Mouse (Mus musculus) heart, postnatal 14 days (tissue): ENCODE results near the gene Cchcr1. TPM values are rescaled to one million over a fixed set of nuclear protein-coding genes. Genes with fewer than 3 reads are reported as not detected.

Experiments
- DNase-seq, 2 experiments: peaks; one replicate each; pipeline ENCODE4 v3.0.0; 2021 to 2022
- intact Hi-C: fragments of 180-260 bp; cut with DNase I; formaldehyde crosslinking; loops from one replicate; pipeline ENCODE4 v1.15.1; 2025
- total RNA-seq, 2 experiments: library from RNA; stranded (reverse); gene quantifications; 2 replicates each; pipeline ENCODE4 v1.2.3; 2021

Gene Cchcr1
- total RNA-seq, 2 experiments from 2014 or later = 4.2 to 4.3 TPM

DNA sequence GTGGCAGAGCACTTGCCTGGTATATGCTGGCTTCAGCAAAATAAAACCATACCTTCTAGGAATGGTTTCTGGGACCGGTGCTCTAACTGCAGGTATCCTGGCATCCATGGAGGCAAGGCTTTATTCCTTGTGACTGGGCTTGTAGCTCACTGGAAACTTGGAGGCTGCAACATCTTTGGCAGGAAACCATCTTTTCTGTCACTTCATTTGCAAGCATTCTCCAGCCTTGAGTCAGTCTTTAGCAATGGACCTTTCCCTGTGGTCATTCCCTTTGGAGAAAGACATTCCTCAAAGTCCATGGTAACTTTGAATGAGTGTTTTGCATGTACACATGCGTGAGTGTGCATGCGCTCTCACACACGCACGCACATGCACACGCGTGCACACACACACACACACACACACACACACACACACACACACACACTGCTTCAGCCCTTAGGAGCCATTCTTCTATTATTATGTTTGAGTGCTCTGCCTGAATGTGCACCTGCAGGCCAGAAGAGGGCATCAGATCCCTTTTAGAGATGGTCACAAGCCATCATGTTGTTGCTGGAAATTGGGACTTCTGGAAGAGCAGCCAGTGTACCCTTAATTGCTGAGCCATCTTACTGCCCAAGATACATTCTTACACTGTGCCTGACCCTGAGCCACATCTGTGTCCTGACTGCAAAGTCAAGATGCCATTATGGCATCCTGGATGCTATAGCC, 3.8 kb upstream of the Cchcr1 start:
- DNase-seq = no peak
- intact Hi-C loops = loop anchor here (2.0 kb wide), 1 partner anchor 20 kb away; the partner anchor contains the start of gene Psors1c2

DNA sequence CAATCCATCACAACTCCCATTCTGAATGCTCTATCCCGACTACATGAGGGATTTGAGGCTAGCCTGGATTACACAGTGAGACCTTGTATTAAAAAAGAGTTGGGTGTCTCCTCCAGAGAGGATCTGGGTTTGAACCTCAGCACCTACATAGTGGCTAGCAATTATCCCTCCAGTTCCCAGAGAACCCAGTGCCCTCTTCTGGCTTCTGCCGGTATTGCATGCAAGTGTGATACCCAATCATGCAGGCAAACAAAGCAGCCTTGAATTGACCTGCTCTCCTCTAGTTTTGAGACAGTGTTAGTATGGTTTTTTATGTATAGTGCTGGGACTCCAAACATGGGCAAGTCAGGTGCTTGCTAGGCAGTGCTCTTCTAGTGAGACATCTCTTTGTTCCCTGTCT, 3.0 kb upstream of the Cchcr1 start:
- peak; percentile 75 to 86 for DNase-seq
- intact Hi-C loops = loop anchor here (2.0 kb wide), 1 partner anchor 19 kb away; the partner anchor contains the start of gene Psors1c2

DNA sequence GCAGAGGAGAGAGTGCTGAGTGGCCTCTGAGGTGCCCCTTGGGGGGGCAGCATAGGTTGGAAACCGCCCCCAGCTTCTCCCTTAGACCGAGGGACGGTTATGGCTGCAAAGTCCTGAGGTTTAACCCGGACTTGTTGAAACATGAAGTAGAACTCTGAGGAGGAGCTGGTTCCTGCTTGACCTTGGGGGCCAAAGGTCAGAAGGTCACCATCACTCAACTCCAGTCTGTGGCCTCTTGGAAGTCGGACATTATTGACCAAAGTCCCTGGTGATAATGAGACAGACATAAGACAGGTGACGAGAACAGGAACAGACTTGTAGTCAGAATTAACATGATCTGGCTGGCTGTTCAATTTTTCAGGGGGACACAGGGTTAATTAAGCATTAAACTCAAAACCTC, 2.1 kb upstream of the Cchcr1 start:
- intact Hi-C loops = no loop called here
- DNase-seq = no peak

DNA sequence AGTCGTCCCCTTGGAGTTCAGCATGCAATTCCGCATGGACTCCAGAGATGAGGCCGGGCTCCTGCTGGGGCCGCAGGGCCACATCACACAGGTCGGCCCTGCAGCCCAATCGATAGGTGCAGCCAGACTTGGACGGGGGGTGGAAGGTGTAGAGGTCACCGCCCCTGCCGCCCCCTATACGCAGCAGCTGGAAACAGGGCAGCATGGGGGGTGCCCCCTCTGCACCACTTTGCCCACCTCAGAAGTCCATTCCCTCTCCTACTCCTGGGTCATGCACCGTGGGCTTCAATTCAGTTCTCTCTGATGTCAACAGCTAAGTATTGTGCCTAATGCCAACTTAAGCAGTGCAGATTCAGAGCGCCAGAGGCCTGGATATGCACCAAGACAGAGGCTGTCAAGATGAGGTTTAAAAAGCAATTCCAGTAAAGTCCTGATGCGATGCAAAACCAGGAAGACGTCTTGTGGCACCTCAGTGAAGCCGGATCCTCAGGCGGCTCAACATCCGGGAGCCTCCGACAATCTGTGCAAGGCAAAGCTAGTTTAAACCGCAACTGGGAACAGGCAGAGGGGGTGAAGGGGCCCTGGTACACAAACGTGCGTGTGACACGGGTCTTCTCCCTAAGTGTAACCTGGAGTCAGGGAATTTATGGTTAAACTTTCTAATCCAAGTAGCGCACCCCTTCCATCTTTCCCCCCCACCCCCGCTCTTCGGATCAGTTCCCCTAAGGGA, 824 bp upstream of the Cchcr1 start:
- DNase-seq = peak in 1 of 2 experiments; percentile 44
- intact Hi-C loops = no loop called here

DNA sequence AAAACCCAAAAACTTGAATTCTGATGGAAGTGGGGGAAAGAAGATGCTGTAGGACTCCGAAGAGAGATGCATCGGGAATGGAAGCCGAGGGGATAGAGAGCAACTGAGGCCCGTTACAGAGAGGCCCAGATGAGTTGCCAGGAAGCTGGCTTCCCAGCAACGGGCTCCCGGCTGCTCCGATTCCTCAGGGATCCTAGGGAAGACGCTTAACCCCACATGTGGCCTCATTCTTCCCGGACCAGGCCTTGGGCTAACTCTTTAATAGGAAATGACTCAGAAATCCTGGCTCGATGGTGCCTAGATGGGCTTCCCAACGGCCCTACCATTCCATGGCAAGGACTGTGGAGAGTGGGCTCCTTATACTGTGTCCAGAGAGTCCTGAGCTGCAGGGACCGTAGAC, 626 bp downstream of the Cchcr1 start:
- DNase-seq = no peak
- intact Hi-C loops = no loop called here

DNA sequence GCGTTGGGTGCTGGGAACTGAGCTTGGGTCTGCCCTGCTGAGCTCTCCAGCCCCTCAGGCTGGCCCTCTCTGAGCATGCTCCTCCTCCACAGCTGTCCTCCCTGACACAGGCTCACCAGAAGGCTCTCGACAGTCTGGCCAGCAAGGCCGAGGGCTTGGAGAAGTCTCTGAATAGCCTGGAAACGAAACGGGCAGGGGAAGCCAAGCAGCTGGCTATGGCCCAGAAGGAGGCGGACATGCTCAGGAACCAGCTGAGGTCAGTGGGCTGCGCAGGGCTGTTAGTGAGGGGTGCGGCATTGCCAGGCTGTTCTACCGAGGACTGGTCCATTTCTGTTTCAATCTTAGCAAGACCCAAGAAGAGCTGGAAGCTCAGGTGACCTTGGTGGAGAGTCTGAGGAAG, 7.5 kb downstream of the Cchcr1 start:
- intact Hi-C loops = no loop called here
- DNase-seq = no peak

DNA sequence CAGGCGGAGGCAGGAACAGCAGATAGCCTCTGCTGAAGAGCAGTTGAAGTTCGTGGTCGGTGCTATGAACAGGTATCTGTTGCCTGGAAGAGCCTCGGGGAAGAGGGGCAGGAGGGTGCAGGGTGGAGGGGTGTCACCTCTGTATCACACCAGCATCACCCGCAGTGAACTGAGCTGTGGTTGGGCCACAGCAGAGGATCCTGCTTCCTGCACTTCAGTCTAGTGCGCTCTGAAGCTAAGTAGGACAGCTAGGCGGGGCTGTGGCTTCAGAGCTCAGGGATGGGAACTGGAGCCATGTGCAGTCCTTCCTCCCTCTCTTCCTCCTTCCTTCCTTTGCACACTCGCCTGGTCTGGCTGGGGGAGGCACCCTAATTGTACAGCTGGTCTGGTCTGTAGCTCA, 9.7 kb downstream of the Cchcr1 start:
- intact Hi-C loops = no loop called here
- DNase-seq = no peak

DNA sequence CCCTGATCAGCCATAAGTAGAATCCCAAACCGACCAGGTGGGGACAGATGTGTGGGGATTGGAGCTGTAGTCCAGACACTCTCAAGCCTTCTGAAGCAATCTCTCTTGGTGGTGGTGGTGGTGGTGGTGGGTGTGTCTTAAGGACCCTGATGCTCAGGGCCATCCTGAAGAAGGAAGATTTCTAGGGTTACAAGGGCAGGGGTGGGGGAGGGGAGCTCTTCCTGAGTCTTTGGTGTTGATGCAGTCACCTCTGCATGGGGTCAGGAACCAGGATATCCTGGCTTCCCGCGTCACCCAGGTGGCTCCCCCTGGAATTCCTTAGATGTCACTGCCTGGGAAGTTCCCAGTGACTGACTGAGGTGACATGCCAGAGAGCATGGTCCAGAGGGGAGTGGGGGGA, 15.5 kb downstream of the Cchcr1 start:
- DNase-seq = no peak
- intact Hi-C loops = loop anchor here (2.0 kb wide), 1 partner anchor 20 kb away; no protein-coding TSS in a partner anchor

DNA sequence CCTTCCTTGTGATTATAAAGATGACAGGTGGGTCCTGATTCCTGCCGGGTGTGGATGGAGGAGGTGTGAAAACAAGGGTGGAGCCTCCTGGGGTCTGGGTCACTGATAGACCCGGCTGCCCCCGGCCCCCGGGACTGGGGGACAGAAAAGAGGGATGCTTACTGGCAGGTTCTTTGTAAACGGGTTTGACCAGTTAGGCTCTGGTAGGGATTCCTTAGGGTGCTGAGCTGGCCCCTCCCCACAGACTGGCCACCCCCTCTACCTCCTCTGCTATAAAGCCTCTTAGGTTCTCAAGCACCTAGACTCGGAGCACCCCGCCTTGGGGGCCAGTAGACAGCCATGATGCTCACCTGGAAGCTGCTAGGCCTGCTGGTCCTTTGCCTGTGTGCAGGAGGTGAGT, 16.0 kb downstream of the Cchcr1 start, which contains the start of gene Psors1c2:
Gene Psors1c2, plus strand, starts transcription at position 301 of the 400 bp plus-strand sequence.
- DNase-seq = no peak
- intact Hi-C loops = loop anchor here (2.0 kb wide), 1 partner anchor 20 kb away; no protein-coding TSS in a partner anchor

DNA sequence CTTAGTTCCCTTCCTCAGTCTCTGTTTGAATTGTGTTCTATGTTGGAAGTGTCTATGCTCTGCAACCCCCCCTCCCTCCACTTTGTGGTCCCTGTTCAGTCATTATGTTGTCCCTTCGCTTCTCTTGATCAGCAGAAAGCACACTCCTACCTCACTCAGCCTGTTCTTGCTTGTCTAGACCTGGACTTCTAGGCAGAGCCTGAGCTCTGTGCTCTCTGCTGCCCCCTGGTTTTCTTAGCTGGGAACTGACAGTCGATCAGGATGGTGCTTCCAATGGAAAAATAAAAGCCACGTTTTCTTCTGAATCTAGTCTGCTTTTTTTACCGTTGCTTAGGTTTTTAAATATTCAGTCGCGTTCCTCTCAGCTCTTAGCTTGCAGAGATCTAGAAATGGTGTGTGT, 17.4 kb downstream of the Cchcr1 start:
- peak; percentile 72 to 83 for DNase-seq
- intact Hi-C loops = no loop called here

DNA sequence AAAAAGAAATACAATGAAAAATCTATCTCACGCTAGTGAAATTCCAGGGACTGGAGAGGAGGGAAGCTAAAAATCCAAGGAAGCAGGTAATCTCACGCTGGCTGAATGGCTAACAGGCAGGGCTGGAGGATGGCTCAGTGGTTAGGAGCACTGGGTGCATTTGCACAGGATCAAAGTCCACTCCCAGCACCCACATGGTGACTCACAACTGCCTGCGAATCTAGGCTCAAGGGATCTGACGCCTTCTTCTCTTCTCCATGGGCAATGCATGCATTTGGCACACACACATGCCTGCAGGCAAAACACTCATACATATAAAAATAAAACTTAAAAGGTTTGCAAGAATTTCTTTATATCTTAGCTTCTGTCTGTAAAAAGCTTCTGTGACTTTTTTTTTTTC, 20.5 kb downstream of the Cchcr1 start:
- intact Hi-C loops = no loop called here
- DNase-seq = no peak

DNA sequence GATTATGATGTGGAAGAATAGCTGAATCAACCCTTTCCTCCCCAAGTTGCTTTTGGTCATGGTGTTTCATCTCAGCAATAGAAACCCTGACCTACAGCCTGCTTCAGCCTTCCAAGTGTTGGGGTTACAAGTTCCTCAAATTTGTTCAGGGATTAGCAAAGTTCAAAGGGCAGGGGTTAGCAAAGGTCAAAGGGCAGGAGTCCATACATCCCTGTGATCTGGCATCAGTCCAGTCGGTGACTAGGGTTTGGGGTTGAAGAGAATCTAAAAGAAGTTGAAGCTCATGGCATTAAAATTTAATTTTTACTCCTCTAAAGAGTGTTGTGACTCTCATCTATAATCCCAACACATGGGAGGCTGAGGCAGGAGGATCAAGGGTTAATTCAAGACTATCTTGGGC, 21.6 kb downstream of the Cchcr1 start:
- intact Hi-C loops = no loop called here
- DNase-seq = no peak

DNA sequence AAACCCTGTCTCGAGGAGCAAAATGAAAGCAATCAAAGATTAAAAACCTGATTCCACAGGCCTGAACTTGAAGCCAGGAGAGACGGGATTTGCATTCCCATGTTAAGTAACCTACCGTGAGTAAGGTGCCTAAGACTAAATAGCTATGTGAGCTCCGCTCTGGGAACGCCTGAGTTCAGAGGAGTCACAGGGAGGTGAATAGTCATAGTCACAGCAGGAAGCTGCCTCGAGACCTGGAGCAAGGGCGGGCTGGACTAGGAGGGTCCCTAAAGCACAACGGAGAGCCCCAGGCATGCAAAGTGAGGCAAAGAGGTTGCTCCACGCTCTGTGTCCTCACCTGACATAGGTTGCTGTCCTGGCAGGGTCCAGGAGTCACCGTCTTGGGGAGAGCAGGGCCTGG, 22.6 kb downstream of the Cchcr1 start:
- intact Hi-C loops = no loop called here
- no peak for DNase-seq

DNA sequence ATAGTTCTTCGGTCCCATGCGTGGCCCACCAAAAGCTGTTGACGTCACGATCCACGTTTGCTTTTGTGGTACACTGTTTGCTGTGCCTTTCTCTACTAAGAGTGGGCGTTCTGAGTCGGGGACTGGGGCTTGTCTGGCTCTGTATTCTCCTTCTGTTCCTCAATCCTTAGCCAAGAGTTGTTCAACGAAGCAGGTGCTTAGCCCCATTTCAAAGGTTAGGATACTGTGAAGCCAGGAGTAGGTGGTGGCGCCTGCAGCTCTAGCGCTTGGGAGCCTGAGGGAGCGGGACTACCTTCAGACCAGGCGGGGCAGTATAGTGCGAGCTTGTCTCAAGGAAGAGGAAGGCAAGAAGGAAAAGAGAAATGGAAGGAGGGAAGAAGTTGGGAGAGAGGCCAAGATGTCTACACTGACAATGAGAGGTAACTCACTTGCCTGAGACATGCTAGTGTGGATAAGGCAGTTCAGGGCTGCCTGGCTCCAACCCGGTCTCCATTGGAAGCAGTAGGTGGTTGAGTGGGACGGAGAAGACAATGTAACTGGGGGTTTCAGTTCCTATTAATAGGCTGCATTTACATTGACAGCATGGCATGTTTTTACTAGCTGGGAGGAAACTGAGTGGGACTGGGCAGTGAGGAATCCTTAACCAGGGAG, 26.0 kb downstream of the Cchcr1 start:
- intact Hi-C loops = no loop called here
- DNase-seq = no peak

DNA sequence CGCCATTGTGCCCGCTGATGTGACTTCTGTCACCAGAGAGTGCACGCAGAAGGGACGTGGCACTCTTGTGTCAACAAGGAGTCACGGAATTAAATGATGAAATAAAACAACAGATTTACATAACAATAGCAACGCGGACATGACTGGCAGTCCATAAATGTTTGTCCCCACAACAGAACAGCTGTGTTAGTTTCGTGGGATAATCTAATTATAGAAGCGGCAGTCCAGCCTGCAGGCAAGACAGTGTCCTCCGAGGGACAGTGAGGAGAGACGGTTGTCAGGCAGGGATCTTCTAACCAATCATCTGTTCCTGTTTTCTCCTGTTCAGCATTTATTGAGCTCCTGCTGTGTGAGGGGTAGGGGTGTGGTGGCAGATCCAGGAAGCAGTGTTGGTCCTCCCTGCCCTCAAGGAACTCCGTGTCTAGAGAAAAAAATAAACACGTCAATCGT, 26.5 kb downstream of the Cchcr1 start:
- DNase-seq = no peak
- intact Hi-C loops = no loop called here

DNA sequence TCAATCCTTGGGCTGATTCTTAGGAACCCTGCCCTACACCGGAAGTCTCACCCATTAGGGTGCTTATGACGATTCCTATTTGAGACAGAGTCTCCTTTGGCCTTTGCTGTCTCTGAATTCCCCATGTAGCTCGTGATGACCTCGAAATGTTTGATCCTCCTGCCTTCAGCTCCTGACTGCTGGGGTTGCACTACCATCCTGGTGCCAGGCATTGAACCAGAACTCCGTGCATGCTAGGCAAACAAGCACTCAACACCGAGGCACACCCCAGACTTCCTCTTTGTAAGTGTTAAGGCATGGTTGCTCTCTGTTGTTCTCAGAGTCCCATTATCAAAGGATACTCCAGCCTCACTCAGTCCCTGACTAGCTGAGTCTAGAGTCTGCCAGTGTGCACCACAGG, 27.1 kb downstream of the Cchcr1 start:
- intact Hi-C loops = loop anchor here (2.0 kb wide), 1 partner anchor 35 kb away; no protein-coding TSS in a partner anchor
- no peak for DNase-seq

DNA sequence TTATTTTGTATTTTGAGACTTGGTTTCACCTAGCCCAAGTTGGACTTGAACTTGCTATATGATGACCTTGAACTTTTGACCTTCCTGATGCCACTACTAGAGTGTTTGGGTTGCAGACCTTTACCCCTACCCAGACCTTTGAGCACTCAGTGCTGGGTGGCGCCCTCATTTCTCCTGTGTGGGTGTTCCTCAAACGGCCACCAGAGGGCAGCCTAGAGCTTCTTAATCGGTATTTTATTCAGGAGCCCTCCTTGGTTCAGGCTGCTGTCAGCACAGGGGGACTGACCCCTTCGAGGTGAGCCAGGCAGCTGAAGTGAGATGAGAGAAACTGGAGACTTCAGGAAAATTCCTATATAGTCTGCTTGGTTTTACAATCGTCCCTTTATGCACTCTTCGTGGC, 27.8 kb downstream of the Cchcr1 start:
- DNase-seq = peak; percentile 53 to 72
- intact Hi-C loops = loop anchor here (2.0 kb wide), 1 partner anchor 34 kb away; no protein-coding TSS in a partner anchor

DNA sequence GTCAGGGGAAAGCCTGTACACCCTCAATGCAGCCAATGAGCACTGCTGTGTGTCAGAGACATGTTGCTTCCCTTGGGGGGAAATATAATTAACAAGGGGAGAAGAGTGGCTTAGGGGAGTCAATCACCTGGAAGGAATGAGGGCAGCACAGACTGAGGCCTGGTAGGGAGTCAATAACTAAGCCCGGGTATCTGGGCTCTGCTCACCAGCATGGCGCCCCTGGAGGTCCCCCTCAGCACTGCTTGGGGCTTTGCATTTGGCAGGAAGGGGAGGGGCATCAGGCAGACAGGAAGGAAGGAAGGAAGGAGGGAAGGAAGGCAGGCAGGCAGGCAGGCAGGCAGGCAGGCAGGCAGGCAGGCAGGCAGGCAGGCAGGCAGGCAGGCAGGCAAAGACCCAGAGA, 30.6 kb downstream of the Cchcr1 start:
- intact Hi-C loops = no loop called here
- DNase-seq = no peak

DNA sequence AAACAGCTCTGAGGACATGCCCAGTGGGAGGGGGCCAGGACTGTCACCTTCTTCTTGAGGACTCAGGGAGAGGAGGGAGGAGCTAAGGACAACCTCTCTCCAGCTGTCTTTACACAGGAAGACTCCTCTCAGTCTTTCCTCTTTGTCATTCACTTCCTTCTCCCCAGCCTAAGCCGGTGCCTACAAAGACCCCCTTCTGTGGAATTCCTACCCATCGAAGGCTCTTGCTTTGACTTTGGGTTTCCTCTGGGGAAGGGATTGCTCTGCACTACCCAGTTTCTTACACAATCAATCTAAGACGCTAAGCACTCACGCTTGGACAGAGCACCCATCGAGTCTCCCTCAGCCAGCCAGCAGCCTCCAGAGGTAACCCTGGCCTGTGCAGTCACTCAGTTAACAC, 31.7 kb downstream of the Cchcr1 start:
- intact Hi-C loops = no loop called here

DNA sequence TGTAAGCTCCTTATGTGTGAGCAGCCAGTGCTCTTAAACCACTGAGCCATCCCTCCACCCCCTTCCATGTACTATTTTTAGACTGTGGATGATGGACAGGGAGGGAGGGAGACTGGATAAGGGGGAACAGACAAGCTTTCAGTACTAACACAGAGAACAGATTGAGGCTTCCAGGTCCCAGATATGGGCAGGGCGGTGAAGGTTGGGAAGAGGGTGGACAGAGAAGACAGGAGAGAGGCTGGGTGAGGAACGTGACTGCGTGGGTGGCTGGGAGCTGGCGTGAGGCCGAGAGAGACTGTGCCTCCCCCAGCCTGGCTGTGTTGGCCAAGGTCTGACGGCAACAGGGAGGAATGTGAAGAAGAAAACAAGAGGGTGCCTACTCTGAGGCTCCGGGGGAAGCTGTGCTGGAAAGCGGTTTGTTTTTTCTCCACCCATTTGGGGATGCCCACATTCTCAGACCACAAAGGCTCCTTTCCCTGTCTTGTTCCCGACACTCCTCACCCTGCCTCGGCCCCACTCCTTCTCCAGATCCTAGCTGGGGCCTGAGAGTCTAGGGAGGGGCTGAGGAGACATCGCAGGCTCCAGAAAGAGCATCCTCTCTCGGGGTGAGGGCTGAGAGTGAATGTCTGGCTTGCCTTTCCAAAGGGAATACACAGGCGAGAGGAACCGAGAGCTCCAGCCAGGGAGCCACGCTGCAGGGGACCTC, 32.7 kb downstream of the Cchcr1 start:
- intact Hi-C loops = no loop called here
- peak; percentile 80 to 87 for DNase-seq

More for the DNA sequence above, 31.7 kb downstream of the Cchcr1 start:
- no peak for DNase-seq

DNA sequence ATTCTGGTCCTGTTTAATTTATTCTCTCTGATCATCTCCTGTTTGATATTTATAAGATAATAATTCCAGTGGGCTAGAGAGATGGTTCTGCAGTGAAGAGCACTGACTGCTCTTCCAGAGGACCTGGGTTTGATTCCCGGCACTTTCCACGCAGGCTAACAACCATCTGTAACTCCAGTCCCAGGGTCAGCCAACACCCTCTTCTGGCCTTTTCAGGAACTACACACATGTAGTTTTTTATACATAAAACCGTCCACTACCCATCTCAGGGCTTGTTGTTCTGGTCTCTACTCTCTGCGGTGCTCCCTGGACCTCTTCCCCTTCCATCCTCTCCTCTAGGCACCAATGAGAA, 33.2 kb downstream of the Cchcr1 start:
- DNase-seq = no peak
- intact Hi-C loops = no loop called here
